Mouse (Mus musculus): ENCODE results near the gene Miga1.
A peak's percentile ranks its signal among the peaks of the same experiment; 100 is the strongest.

The Miga1 gene

GRCm38 (mm10) chr3:152339862-152340557, at the start of gene Miga1:
TSS of gene Miga1 (minus strand) at chr3:152340407.
- peak; percentile 80 to 86 for DNase-seq

DNA sequence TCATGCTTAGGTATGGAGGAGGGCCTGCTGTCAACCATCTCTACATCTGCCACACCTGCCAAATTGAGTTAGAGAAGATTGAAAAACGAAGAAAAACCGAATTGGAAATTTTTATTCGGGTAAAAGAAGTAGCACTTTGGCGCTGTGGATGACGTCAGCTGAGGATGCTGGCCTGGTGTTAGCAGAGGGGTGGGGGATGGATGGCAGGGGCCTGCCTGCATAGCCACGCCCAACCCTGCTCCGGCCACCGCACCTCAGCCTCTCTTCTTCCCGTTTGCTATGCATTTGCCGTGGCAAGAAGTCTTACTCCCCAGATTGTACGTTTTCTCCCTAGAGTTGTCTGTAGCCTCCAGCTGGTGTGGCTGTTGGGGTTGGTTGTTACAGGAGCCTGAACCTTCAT, 43.9 kb upstream of the Miga1 start:
- DNase-seq, result no peak

GRCm38 (mm10) chr3:152376063-152376462, 35.9 kb upstream of the Miga1 start:
- DNase-seq, result no peak

GRCm38 (mm10) chr3:152364181-152364580, 24.0 kb upstream of the Miga1 start:
- no peak for DNase-seq

- no peak for DNase-seq
Observed at GRCm38 (mm10) chr3:152359151-152359550, 18.9 kb upstream of the Miga1 start.

DNA sequence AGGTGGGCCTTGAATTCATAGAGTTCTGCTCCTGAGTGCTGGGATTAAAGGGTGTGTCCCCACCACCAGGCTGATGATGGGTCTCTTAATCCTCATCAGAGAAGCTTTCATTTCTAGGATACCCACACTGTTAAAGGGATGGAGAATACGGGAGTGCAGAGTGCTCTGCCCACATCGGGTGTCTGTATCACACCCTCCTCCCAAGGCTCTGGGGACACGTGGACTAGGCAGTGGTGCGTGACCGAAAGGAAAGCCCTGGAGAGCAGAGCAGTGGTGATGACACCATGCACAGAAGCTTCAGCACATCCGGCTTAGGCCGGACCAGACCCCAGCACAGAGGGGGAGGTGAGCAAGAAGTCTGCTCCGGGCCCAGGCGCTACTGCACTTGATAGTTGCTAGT, 16.5 kb upstream of the Miga1 start:
- no peak for DNase-seq

GRCm38 (mm10) chr3:152355361-152355760, 15.2 kb upstream of the Miga1 start:
- peak; percentile 58 to 79 for DNase-seq

DNA sequence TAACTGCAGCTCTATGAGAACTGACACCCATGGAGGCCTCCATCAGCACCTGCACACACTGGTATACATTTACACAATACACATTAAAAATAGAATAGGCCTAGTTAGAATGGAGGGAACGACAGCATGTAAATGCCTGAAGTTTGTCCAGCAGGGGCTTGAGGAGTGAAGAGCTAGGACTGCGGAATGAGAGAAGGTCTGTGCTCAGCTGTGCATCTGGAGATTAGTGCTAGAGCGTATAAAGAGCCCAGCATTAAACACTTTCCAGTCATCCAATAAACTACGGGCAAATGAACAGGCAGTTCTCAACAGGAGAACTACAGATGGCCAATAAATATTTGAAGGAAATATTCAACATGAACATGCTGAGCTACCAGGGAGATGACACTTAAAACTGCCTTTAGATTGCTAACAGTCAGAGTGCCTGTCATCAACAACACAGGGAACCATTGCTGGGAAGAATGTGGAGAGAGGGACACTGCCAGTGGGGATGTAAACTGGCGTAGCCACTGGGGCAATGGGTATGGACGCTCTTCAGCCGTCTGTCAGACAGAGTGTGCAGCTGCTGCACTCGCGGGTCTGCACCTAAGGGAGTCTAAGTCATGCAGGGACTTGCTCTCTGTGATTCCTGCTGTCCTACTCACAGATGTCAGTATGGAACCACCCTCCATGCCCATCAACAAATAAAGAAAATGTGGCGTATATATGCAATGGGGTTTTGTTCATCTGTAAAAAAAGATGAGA, 13.4 kb upstream of the Miga1 start:
- no peak for DNase-seq

DNA sequence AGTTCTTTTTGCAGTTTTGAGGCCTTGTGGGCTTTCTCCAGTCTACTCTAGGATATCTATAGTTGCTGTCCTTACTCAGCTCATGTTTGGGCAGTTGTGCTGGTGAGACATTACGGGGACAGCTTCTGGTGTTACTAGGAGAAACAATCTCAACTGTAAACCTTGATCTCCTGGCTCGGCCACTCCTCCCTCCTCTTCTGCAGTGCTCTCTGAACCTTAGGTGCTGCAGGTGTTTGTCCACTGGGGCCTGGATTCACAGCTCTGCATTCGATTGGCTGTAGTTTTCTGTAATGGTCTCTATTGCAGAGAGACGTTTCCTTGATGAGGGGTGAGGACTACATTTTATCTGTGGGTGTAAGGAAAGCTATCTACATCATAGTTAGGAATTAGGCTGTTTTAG, 12.1 kb upstream of the Miga1 start:
- no peak for DNase-seq

- no peak for DNase-seq
Observed at GRCm38 (mm10) chr3:152350966-152351365, 10.8 kb upstream of the Miga1 start.

DNA sequence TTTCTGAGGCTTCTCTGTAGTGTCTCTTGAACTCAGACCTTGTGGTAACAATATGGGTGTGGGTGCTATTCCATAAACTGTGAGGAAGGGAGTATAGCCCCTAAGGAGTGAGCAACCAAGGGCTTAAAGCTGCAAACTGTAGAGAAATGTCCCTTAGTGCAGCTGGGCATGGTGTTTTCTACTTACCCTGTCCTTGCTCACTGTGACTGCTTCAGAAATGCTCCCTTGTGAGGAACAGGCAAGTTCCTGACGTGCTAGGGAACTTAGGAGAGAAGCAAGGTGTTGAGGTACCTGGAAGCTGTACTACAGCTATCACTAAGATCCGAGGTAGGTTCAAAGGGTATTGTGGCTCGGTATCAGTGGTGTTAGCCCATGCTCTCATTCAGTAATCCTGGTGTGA, 10.2 kb upstream of the Miga1 start:
- no peak for DNase-seq

DNA sequence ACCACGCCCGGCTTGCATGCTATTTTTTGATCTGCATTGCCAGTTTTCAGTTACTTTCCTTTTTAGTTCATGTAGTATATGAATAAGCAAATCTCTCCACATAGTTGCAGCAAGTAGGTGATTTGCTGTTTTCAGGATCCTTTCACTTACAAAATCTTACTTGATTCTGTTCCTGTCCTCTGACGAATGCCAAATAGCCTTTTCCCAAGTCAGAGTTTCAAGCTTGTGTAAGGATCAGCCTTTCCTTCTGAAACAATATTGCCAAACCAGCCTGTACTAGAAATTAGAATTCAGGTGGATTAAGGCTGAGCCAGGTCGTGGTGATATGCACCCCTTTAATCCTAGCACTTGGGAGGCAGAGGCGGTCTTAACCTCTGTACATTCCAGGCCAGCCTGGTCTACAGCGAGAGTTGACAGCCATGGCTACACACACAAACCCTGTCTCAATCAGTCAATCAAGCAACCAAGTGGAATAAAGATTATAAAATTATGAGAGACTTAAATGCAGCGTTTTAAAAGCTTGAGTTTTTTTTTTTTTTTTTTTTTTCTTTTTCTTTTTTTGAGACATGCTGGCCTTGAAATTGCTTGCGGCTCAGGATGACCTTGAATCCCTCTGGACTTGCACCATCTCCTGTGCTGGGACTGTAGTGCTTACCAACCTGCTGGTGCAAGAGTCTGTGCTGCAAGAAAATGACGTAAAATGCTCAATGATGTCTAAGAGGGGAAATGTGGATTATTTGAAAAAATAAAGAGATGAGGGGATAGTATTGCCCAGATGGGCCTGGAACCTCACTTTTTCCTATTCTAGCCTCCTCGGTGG, 8.0 kb upstream of the Miga1 start:
- DNase-seq, result no peak

- DNase-seq, result no peak
Observed at GRCm38 (mm10) chr3:152347227-152347626, 7.0 kb upstream of the Miga1 start.

DNA sequence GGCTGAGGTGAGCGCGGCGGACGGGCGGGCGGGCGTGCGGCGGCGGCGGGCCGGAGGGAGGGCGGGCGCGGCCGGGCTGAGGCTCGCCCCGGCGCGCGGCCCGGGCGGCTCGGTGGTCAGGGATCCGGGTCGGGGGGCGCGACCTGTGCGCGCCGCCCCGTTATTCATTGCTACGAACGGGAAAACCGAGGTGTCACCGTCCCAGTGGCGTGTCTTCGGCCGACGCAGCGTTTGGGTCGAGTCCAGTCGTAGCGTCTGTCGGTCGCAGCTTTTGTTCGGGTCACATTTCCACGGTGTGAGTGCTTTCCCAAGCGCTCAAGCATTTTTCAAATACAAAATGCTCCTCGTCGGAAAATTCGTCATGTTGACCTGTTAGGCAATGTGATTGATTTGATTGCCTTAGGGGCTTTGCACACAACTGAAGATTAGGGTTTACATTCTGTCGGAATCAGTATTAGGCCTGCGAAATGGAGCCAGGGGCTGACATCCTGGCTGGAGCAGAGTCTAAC, 6.5 kb upstream of the Miga1 start:
- peak in 1 of 2 experiments; percentile 59 for DNase-seq

- peak; percentile 96 to 97 for DNase-seq
Observed at GRCm38 (mm10) chr3:152345732-152346632, 5.8 kb upstream of the Miga1 start, which contains the start of gene Usp33. TSS of gene Usp33 (plus strand) at chr3:152346478.

DNA sequence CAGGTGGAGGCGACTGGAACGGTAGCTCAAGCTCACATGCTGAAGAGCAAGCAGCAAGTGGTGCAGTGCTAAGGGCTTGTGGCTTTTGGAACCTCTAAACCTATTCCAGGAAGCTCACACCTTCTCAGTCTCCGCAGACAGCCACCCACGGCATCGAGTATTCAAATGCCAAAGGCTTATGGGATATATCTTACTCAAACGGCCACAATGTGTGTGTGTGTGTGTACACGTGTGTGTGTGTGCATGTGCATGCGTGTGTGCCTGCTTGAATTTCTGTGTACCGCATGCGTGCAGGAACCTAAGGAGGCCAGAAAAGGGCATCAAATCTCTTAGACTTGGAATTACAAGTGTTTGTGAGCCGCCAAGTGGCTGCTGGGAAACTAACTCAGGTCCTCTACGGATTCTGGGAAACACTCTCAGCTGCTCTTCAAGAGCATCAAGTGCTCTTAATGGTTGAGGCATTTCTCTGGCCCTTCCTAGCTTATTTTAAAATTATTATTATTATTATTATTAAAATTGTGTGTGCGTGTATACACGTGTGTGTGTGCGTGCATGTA, 2.8 kb upstream of the Miga1 start:
- DNase-seq, result peak; percentile 47 to 68

- no peak for DNase-seq
Observed at GRCm38 (mm10) chr3:152336085-152336484, 4.1 kb downstream of the Miga1 start.

- no peak for DNase-seq
Observed at GRCm38 (mm10) chr3:152333641-152334040, 6.6 kb downstream of the Miga1 start.

- DNase-seq, result no peak
Observed at GRCm38 (mm10) chr3:152332545-152333300, 7.5 kb downstream of the Miga1 start.

- no peak for DNase-seq
Observed at GRCm38 (mm10) chr3:152332104-152332503, 8.1 kb downstream of the Miga1 start.

Data from lung, postnatal 4 days (tissue).